Mouse (Mus musculus): Measurements from ENCODE around the gene Cadps2. TPM values are rescaled to one million over a fixed set of nuclear protein-coding genes. Genes with fewer than 3 reads are reported as not detected.

Cadps2 gene
- polyA plus RNA-seq, 1 experiment, result 7.1 TPM

DNA sequence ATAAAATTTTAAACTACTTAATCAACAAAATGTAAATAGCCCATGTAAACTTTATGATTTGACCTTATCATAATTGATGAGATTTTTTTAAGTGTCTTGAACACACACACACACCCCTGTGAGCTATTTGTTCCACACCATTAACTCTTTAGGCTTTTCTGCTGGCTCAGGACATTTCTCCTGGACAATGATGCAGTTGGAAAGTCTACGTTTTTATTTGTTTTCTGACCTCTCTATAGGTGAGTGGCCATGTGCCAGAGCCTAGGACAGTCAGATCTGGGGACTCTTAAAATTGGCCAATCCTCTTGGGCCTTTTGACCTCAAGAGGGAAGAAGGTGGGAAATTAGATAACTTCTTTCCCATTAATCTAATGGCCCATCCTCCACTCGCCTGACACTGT lies 478.6 kb downstream of the Cadps2 start:
- no peak for DNase-seq (ENCODE audit: low spot score)

GRCm38 (mm10) chr6:23356141-23356540 lies 483.1 kb downstream of the Cadps2 start:
- no peak for DNase-seq (ENCODE audit: low spot score)

DNA sequence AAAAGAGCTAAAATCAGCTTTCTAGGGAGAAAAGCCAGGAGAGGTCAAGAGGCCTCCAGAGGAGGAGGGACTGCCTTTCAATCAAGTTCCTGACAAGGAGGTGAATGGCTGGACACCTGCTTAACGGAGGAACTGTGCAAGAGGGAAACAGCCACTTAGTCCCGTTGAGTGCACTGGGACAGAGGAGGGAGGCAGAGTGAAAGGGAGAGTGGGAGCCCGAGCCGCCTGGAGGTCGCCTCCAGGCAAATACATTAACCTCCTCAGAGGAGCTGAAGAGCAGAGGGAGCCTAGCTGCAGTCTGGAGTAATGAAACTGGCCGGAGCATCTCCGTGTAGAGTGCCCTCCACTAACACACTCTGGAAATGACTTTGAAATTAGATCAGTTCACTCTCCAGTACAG lies 485.7 kb downstream of the Cadps2 start:
- DNase-seq (ENCODE audit: low spot score), result no peak

GRCm38 (mm10) chr6:23337411-23338063 lies 501.7 kb downstream of the Cadps2 start:
- DNase-seq (ENCODE audit: low spot score), result no peak

GRCm38 (mm10) chr6:23314945-23315344 lies 524.3 kb downstream of the Cadps2 start:
- no peak for DNase-seq (ENCODE audit: low spot score)

DNA sequence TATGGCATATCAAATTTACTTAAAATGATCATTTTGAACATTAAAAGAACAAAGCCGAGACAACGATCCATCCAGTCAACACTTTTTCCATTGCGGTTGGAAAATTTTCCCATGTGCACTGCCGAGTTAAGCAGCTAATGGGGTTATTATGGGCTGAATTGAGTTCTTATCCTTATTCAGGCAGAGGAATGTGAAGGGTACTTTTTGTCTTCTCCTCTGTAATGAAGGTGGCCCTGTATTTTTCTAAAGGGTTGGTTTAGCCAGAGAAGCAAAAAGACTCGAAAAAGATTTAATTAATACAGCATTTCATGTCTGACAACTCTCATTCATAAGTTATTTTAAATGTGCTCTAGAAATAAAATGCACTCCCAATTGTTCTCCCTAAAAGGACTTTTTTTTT lies 524.9 kb downstream of the Cadps2 start:
- DNase-seq (ENCODE audit: low spot score), result no peak

DNA sequence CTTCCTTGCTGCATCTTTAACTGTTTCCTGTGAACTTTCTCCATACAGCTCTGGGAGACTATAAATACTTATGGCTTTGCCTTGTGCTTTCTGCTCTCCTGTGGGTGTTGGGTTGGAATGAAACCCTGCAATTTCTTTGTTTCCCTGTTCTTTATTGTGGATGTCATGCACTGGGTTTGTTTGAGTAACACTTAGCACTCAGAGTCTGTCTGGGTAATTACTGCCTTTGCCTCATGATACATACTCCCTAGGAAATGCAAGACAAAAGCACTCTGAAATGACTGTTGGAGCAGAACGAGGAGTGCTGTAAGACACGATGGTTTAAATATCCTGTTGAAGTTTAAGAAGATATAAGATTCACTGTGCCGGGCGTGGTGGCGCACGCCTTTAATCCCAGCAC lies 533.2 kb downstream of the Cadps2 start:
- no peak for DNase-seq (ENCODE audit: low spot score)

GRCm38 (mm10) chr6:23298596-23298995 lies 540.6 kb downstream of the Cadps2 start:
- no peak for DNase-seq (ENCODE audit: low spot score)

- DNase-seq (ENCODE audit: low spot score), result no peak
Measured at GRCm38 (mm10) chr6:23294685-23295084, 544.5 kb downstream of the Cadps2 start.

- DNase-seq (ENCODE audit: low spot score), result no peak
Measured at GRCm38 (mm10) chr6:23288752-23289151, 550.5 kb downstream of the Cadps2 start.

DNA sequence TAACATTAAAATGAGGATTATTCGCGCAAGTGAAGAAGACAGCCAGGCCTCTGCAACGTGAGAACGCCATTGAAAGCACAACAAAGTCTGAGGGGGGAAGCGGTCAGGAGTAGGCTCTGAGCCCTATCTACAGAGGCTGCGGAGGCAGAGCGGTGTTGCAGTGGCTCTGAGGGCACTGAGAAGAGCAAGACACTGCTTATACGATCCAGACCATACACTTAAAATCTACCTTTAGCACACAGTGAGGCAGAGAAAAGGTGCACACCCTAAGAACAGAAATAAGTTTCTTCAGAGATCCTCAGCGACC lies 557.8 kb downstream of the Cadps2 start:
- DNase-seq (ENCODE audit: low spot score), result no peak

GRCm38 (mm10) chr6:23280811-23281513 lies 558.3 kb downstream of the Cadps2 start:
- DNase-seq (ENCODE audit: low spot score), result no peak

- DNase-seq (ENCODE audit: low spot score), result no peak
Measured at GRCm38 (mm10) chr6:23273483-23273882, 565.7 kb downstream of the Cadps2 start.

DNA sequence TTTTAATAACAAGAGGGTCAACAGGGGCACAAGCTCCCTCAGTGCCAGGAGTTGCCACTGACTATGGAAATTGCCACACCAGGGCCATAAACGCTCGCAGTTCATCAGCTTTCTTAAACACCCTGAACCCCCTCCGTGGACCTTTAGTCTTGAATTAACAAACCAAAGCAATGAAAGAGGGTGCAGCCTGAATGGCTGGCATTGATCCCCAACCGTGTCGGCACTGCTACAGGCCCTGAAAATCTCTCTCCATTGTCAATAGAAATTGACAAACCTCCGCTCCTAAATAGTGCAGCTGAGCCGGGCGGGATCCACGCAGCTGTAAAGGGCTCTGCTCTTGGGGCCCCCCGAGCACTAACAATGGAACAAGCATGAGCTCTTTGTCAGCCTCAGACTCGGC lies 566.2 kb downstream of the Cadps2 start:
- DNase-seq (ENCODE audit: low spot score), result no peak

- DNase-seq (ENCODE audit: low spot score), result no peak
Measured at GRCm38 (mm10) chr6:23272542-23272941, 566.7 kb downstream of the Cadps2 start.

- DNase-seq (ENCODE audit: low spot score), result no peak
Measured at GRCm38 (mm10) chr6:23260738-23261050, 578.5 kb downstream of the Cadps2 start.

DNA sequence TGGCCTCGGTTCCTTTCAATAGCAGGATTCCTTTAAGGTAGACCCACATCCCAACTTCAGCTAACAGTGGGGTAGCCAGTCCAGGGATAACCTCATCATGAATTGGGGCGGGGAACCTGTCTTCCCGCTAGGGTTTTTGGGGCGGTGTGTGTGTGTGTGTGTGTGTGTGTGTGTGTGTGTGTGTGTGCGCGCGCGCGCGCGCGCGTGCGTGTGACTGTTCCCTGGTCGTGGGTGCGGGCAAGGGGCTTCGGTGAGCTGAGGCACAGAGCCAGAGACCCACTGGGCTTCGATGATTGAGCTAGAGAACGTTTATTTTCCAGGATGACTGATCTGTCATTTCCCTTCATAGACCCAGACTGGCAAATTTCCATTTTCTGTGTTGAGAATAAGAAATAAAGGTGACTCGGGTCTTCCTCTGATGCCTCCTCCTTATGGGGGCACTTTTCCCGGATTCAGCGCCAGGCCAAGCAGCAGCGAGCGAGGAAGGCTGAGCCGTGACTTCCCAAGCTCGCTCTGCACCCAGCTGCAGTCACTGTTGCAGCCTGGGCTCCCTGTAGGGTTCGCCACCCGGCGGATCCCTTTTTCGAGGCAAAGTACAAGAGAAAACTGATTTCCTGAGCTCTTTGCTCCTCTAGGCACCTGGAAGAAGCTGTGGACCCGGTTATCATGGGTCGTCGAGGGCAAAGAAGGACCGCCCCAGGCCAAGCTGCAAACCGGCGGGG lies 579.0 kb downstream of the Cadps2 start:
- DNase-seq (ENCODE audit: low spot score), result no peak

- DNase-seq (ENCODE audit: low spot score), result no peak
Measured at GRCm38 (mm10) chr6:23257981-23258380, 581.2 kb downstream of the Cadps2 start.

DNA sequence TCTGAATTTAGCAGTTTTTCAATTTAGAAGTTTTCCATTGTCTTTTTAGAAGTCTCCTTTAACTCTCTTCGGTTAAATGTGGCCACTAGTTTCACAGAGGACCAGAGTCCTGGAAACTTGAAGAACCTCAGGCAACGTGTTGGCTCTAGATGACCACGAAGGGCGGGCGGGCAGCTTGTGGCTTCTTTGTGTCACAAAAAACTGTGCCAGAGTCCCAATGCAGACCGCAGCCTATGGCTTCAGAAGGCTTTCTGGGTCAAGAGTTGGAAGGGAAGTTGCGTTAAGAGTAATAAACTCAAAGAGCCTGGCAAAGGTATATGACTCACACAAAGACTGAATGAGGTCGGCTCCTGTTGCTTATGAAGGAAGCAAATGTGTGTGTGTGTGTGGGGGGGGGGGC lies 584.1 kb downstream of the Cadps2 start:
- no peak for DNase-seq (ENCODE audit: low spot score)

GRCm38 (mm10) chr6:23254644-23255043 lies 584.6 kb downstream of the Cadps2 start:
- DNase-seq (ENCODE audit: low spot score), result no peak

DNA sequence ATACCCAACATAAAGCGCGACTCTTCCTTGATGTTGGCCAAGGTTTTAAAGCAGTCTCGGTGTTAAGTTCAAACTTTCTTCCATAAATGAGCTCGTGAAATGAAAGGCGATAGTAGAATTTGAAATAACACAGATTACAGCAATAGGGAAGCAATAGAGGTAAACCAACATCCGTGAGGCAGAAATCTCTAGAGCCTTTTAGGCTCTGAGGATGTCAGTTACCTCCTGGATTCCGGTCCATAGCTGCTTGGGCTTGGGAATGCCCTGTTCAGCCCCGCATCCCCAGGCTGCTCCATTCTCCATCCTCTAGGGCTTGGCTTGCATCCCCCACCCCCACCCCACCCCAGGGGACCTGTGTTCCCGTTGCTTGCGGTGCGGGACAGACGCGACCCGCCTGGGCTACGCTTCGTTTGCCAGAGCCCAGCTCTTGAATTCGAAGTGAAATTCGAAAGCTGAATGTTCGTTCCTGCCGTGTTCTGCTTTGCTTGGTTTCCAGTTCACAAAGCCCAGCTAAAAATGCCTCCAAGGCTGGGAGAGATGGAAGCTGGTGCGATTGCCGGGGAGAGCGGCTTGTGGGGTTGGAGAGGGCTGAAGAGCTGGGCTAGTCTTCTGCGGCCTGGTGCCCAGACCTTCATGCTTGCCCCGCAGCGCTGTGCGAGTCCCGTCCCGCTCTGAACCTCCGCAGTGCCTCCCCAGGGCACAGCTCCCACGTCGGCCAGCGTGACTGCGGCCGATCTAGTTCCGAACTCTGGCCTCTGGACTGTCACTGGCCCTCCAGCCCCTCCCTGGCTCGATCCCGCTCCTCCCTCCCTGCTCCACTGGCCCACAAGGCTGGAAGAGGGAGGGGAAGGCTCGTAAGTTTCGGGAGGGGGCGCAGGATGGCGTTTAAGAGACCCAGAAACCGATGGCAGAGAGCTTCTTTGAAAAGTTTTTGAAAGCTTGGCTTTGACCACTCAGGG lies 585.6 kb downstream of the Cadps2 start:
- DNase-seq (ENCODE audit: low spot score), result no peak

Data from urinary bladder, adult 2 months (tissue).